Mouse (Mus musculus) limb, embryonic 14.5 days (tissue): ENCODE data around the gene Gpr61. TPM values are rescaled to one million over a fixed set of nuclear protein-coding genes. Genes with fewer than 3 reads are reported as not detected.

ENCODE experiments used
- ATAC-seq: fragments of 200-750 bp; cut with Nextera tagmentation; 2 replicates; pipeline ENCODE4 v1.8.0; 2017; ENCODE audit warnings: low read depth, moderate number of reproducible peaks, moderate TSS enrichment; ENCODE audit not compliant: low FRiP score
- DNase-seq: peaks from one replicate; pipeline ENCODE4 v3.0.0-alpha.2; 2015; ENCODE audit warnings: low spot score
- H3K27ac ChIP-seq: fragments of 300-500 bp; sonication (generic); replicated peaks from 2 replicates; pipeline ENCODE4 v1.5.1; 2014; ENCODE audit warnings: low read depth, mild to moderate bottlenecking, low read length, moderate library complexity, mixed read lengths
- H3K27me3 ChIP-seq: fragments of 300-500 bp; sonication (generic); 2 replicates; pipeline ENCODE4 v1.6.1; 2014; ENCODE audit warnings: low read length, mixed read lengths; ENCODE audit not compliant: control insufficient read depth, insufficient read depth
- H3K36me3 ChIP-seq: fragments of 300-500 bp; sonication (generic); 2 replicates; pipeline ENCODE4 v1.6.1; 2014; ENCODE audit warnings: mild to moderate bottlenecking, low read length, moderate library complexity, mixed read lengths; ENCODE audit not compliant: control insufficient read depth, insufficient read depth
- H3K4me1 ChIP-seq: fragments of 300-500 bp; sonication (generic); 2 replicates; pipeline ENCODE4 v1.6.1; 2014; ENCODE audit warnings: antibody characterized with exemption, low read length, mixed read lengths; ENCODE audit not compliant: control insufficient read depth, insufficient read depth
- H3K4me2 ChIP-seq: fragments of 300-500 bp; sonication (generic); replicated peaks from 2 replicates; pipeline ENCODE4 v1.6.1; 2014; ENCODE audit warnings: low read depth, mild to moderate bottlenecking, low read length, moderate library complexity; ENCODE audit not compliant: severe bottlenecking
- H3K4me3 ChIP-seq: fragments of 300-500 bp; sonication (generic); replicated peaks from 2 replicates; pipeline ENCODE4 v1.5.1; 2014; ENCODE audit warnings: low read length
- H3K9ac ChIP-seq: fragments of 300-500 bp; sonication (generic); 2 replicates; pipeline ENCODE4 v1.6.1; 2014; ENCODE audit warnings: mild to moderate bottlenecking, low read depth, low read length, moderate library complexity; ENCODE audit not compliant: severe bottlenecking
- H3K9me3 ChIP-seq: fragments of 300-500 bp; sonication (generic); 2 replicates; pipeline ENCODE4 v1.6.1; 2016; ENCODE audit warnings: low read length; ENCODE audit not compliant: control insufficient read depth
- POLR2A ChIP-seq: fragments of 200-500 bp; IDR thresholded peaks from 2 replicates; pipeline ENCODE4 v1.8.0; 2012; ENCODE audit warnings: inconsistent platforms, mild to moderate bottlenecking, moderate library complexity, borderline replicate concordance; ENCODE audit not compliant: insufficient read depth, insufficient read length; ENCODE audit errors: extremely low read depth
- WGBS: fragments of 180-500 bp; shearing (Covaris S2); extraction: QIAGEN DNeasy Blood & Tissue Kit; methylation state at CpG from one replicate; pipeline ENCODE4 v1.1.7; 2014; 5-methylcytosine and 5-hydroxymethylcytosine counted together
- polyA plus RNA-seq, 2 experiments: library from polyadenylated mRNA; depleted of rRNA in 1 of 2; stranded (reverse) in 1 of 2; unstranded in 1 of 2; fragments of >200 nt; fragmentation: Nextera tagmentation in 1 of 2; extraction: Ambion mirVana in 1 of 2; gene quantifications; 2 replicates each; pipeline versions ENCODE4 v1.2.1 to v1.2.3; 2012 to 2014

The Gpr61 gene
- polyA plus RNA-seq, 2 experiments: 0.10 to 0.26 TPM

- ATAC-seq (peak; percentile 74), DNase-seq (peak; percentile 62)
- Histone ChIP-seq H3K27me3 (no peaks in the 10 kb centered on the region), H3K4me3 (no peak overlapping the region), H3K9me3 (no peaks in the 10 kb centered on the region), H3K4me2 (no peak overlapping the region), H3K27ac (no peak overlapping the region), H3K36me3 (no peaks in the 10 kb centered on the region), H3K4me1 (peaks cover 12% of the 10 kb centered on the region), H3K9ac (no peak overlapping the region)
- WGBS: 49% methylated on average over 7 of the region's 7 CpGs
- no peak for TF ChIP-seq POLR2A
Observed at GRCm38 (mm10) chr3:108178756-108179715, 24.4 kb upstream of the Gpr61 start.

- H3K4me3 ChIP-seq: no peak overlapping the region
- H3K9ac ChIP-seq: peak overlapping the region; percentile 22; the same call in 1 of the 2 replicates
- no peak overlapping the region for H3K27ac ChIP-seq
- ATAC-seq: peak; percentile 45; the same call in 1 of the 2 replicates
- no peak for TF ChIP-seq POLR2A
- 22% methylated on average over 13 of the region's 14 CpGs for WGBS
- no peaks in the 10 kb centered on the region for H3K9me3 ChIP-seq
- DNase-seq: peak; percentile 40
- H3K27me3 ChIP-seq: no peaks in the 10 kb centered on the region
- H3K4me2 ChIP-seq: peak overlapping the region; percentile 27
- H3K4me1 ChIP-seq: peaks cover 12% of the 10 kb centered on the region
- H3K36me3 ChIP-seq: no peaks in the 10 kb centered on the region
Observed at GRCm38 (mm10) chr3:108174672-108175531, 20.2 kb upstream of the Gpr61 start.

- Histone ChIP-seq H3K9me3 (no peaks in the 10 kb centered on the region), H3K36me3 (no peaks in the 10 kb centered on the region), H3K27me3 (no peaks in the 10 kb centered on the region), H3K4me1 (peaks cover 45% of the 10 kb centered on the region), H3K4me3 (no peak overlapping the region), H3K9ac (no peak overlapping the region), H3K27ac (no peak overlapping the region), H3K4me2 (no peak overlapping the region)
- WGBS: 39% methylated on average over 3 of the region's 3 CpGs
- no peak for ATAC-seq
- no peak for TF ChIP-seq POLR2A
- DNase-seq: no peak
Observed at GRCm38 (mm10) chr3:108169199-108169598, 14.5 kb upstream of the Gpr61 start.

DNA sequence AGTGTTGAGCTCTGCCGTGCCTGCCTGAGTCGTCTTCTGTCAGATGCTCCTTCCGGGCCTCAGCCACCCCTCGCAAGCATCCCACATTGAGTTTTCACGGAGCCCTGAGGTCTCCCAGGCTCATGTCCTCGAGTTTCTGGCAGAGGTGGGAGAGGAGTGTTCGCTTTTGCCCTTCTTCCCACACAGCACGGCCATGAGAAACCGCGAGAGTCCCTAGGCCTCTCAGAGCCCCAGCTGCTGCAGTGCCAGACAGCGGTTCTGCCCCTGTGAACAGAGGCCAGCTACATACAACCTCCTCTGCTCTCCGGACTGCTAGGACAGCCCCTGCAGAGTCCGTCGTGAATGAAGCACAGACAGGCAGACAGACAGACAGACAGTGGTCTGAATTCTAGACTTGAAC, 12.8 kb upstream of the Gpr61 start:
- ATAC-seq (no peak), DNase-seq (no peak)
- Histone ChIP-seq H3K4me1 (peaks cover 45% of the 10 kb centered on the region), H3K27me3 (no peaks in the 10 kb centered on the region), H3K9me3 (no peaks in the 10 kb centered on the region), H3K4me2 (no peak overlapping the region), H3K27ac (peak overlapping the region; percentile 58), H3K36me3 (no peaks in the 10 kb centered on the region), H3K4me3 (no peak overlapping the region), H3K9ac (no peak overlapping the region)
- TF ChIP-seq POLR2A: no peak
- 20% methylated on average over 14 of the region's 14 CpGs for WGBS
